In genomic region chr9:121791757-121792521, GRCm38 (mm10) we compare ENCODE assay signal across 7 mouse cellular contexts. TPM values are rescaled to one million over a fixed set of nuclear protein-coding genes. Genes with fewer than 3 reads are reported as not detected.
DNase-seq lines count a peak whose midpoint lies in the region; ATAC-seq lines count a peak whose summit lies in the region.

Hhatl (minus strand) TSS chr9:121792507.

- no peak within 1 kb of the TSS for H3K27ac ChIP-seq in kidney, embryonic 14.5 days (ENCODE audit: low read depth, low read length)
- no peak within 1 kb of the TSS for H3K27ac ChIP-seq in forebrain, embryonic 10.5 days

- WGBS in kidney, embryonic 14.5 days, result 36% methylated on average over 23 of the region's 24 CpGs
- WGBS in forebrain, embryonic 10.5 days, result 44% methylated on average over 22 of the region's 24 CpGs

- no peaks in the 10 kb centered on the region for H3K36me3 ChIP-seq in kidney, embryonic 14.5 days (ENCODE audit: control insufficient read depth, insufficient read depth, low read length)
- no peaks in the 10 kb centered on the region for H3K36me3 ChIP-seq in forebrain, embryonic 10.5 days (replicated peaks)

- H3K9ac ChIP-seq in kidney, embryonic 14.5 days (ENCODE audit: low read depth, low read length), result no peak within 1 kb of the TSS

- H3K4me1 ChIP-seq in kidney, embryonic 14.5 days (ENCODE audit: control insufficient read depth, insufficient read depth, low read length), result peaks cover 11% of the 10 kb centered on the region
- H3K4me1 ChIP-seq in forebrain, embryonic 10.5 days, result peaks cover 10% of the 10 kb centered on the region; the same call in 1 of the 2 replicates

- H3K4me3 ChIP-seq in kidney, embryonic 14.5 days (ENCODE audit: low read length), result no peak within 1 kb of the TSS
- no peak within 1 kb of the TSS for H3K4me3 ChIP-seq in forebrain, embryonic 10.5 days

- no peaks in the 10 kb centered on the region for H3K9me3 ChIP-seq in kidney, embryonic 14.5 days (ENCODE audit: control insufficient read depth, low read length)
- no peaks in the 10 kb centered on the region for H3K9me3 ChIP-seq in forebrain, embryonic 10.5 days

- H3K27me3 ChIP-seq in kidney, embryonic 14.5 days (ENCODE audit: control insufficient read depth, insufficient read depth, low read length), result no peaks in the 10 kb centered on the region
- H3K27me3 ChIP-seq in forebrain, embryonic 10.5 days (ENCODE audit: poor library complexity, severe bottlenecking), result 0 out of 2 replicates have a peak, but pooled peaks cover 6% of the 10 kb centered on the region

- DNase-seq in right cerebral cortex, adult 18-20 months, result peak; percentile 53
- DNase-seq in right cerebral cortex, postnatal 14 days, result no peak
- DNase-seq in heart, adult 9 months (ENCODE audit: low spot score in 2 of 2), result peak; percentile 33 to 47
- peak; percentile 79 for DNase-seq in testis, postnatal 10 days (ENCODE audit: low spot score)
- DNase-seq in thymus, postnatal 0 days (ENCODE audit: low spot score), result no peak
- DNase-seq in forebrain, embryonic 10.5 days (ENCODE audit: extremely low spot score, low spot score), result no peak

- ATAC-seq in kidney, embryonic 14.5 days (ENCODE audit: low FRiP score, low TSS enrichment), result peak; percentile 48

- H3K4me2 ChIP-seq in kidney, embryonic 14.5 days (replicated peaks; ENCODE audit: low read depth, low read length), result no peak within 1 kb of the TSS

RNA-seq across cellular contexts. Expression of gene Hhatl, which starts in this region (rescaled TPM):
- polyA plus RNA-seq in kidney, embryonic 14.5 days (2014; fragmentation: Nextera tagmentation; extraction: Ambion mirVana), result not detected in 2 replicates
- polyA plus RNA-seq in thymus, postnatal 0 days (2015; fragmentation: Nextera tagmentation; extraction: Ambion mirVana), result 0.40 and 0.51 TPM in 2 replicates
- polyA plus RNA-seq in forebrain, embryonic 10.5 days (2016; fragmentation: Nextera tagmentation; extraction: Ambion mirVana), result not detected in 2 replicates

Comparison
In these comparisons a context has a peak if more than half of its experiments do, and no peak if none do; other contexts are left out.
1. DNase-seq: peak in right cerebral cortex, adult 18-20 months (single experiment), heart, adult 9 months (2 of 2) and testis, postnatal 10 days (single experiment); none in right cerebral cortex, postnatal 14 days (single experiment), thymus, postnatal 0 days (single experiment) and forebrain, embryonic 10.5 days (single experiment).
2. Peak in ATAC-seq in kidney, embryonic 14.5 days; RNA of the gene not detected or under 1 TPM.